Mouse (Mus musculus) c-Kit-positive CD71-positive TER-119-negative erythroid progenitor cells, embryonic 14.5 days (primary cell): ENCODE measurements around the gene Hcn1.
"Not testable (repeated sequence)": the region's sequence is repeated elsewhere in the genome, so short reads cannot be mapped to it uniquely, and the experiment has no call there.

Source experiments
- DNase-seq: peaks from one replicate; pipeline ENCODE4 v3.0.0-alpha.2; 2013; ENCODE audit warnings: low read depth

The Hcn1 gene

GRCm38 (mm10) chr13:117880471-117881225 is 278.5 kb downstream of the Hcn1 start:
- DNase-seq, result no peak

- DNase-seq, result no peak
Measured at GRCm38 (mm10) chr13:117892076-117892475, 290.0 kb downstream of the Hcn1 start.

GRCm38 (mm10) chr13:117898052-117898451 is 295.9 kb downstream of the Hcn1 start:
- DNase-seq, result no peak

- no peak for DNase-seq
Measured at GRCm38 (mm10) chr13:117907801-117908200, 305.7 kb downstream of the Hcn1 start.

GRCm38 (mm10) chr13:117929734-117930133 is 327.6 kb downstream of the Hcn1 start:
- DNase-seq, result no peak

- no peak for DNase-seq
Measured at GRCm38 (mm10) chr13:117931746-117932145, 329.6 kb downstream of the Hcn1 start.

GRCm38 (mm10) chr13:117938761-117939160 is 336.6 kb downstream of the Hcn1 start:
- no peak for DNase-seq

GRCm38 (mm10) chr13:117940536-117941280 is 338.6 kb downstream of the Hcn1 start:
- no peak for DNase-seq

- DNase-seq, result no peak
Measured at GRCm38 (mm10) chr13:117946843-117947242, 344.7 kb downstream of the Hcn1 start.

- DNase-seq, result no peak
Measured at GRCm38 (mm10) chr13:117947704-117948376, 345.7 kb downstream of the Hcn1 start.

GRCm38 (mm10) chr13:117958496-117959421 is 356.6 kb downstream of the Hcn1 start:
- DNase-seq, result no peak

- no peak for DNase-seq
Measured at GRCm38 (mm10) chr13:117964620-117965019, 362.5 kb downstream of the Hcn1 start.

GRCm38 (mm10) chr13:117975382-117975781 is 373.3 kb downstream of the Hcn1 start:
- DNase-seq, result no peak

- no peak for DNase-seq
Measured at GRCm38 (mm10) chr13:117975823-117976222, 373.7 kb downstream of the Hcn1 start.

GRCm38 (mm10) chr13:117984339-117984738 is 382.2 kb downstream of the Hcn1 start:
- DNase-seq, result no peak

GRCm38 (mm10) chr13:117999767-118000488 is 397.8 kb downstream of the Hcn1 start:
- no peak for DNase-seq

GRCm38 (mm10) chr13:118000538-118000937 is 398.4 kb downstream of the Hcn1 start:
- no peak for DNase-seq

- no peak for DNase-seq
Measured at GRCm38 (mm10) chr13:118021176-118021575, 419.1 kb downstream of the Hcn1 start.

- DNase-seq, result not testable (repeated sequence)
Measured at GRCm38 (mm10) chr13:118022891-118023290, 420.8 kb downstream of the Hcn1 start.

GRCm38 (mm10) chr13:118023381-118023780 is 421.3 kb downstream of the Hcn1 start:
- no peak for DNase-seq

GRCm38 (mm10) chr13:118026510-118026909 is 424.4 kb downstream of the Hcn1 start:
- DNase-seq, result no peak
